Mouse (Mus musculus) MEL (cell line): Measurements from ENCODE around the gene Plbd2.

Experiments used
- CHD2 ChIP-seq: IDR thresholded peaks from 2 replicates; pipeline ENCODE4 v1.6.1; 2011; ENCODE audit warnings: low read length, improper control_type of control experiment
- CTCF ChIP-seq, 3 experiments: IDR thresholded peaks in 2 of 3; conservative IDR thresholded peaks in 1 of 3; 2 replicates each; pipeline ENCODE4 v1.5.1; 2011 to 2012; ENCODE audit warnings: low read length in 3 of 3, low read depth in 2 of 3, mild to moderate bottlenecking in 2 of 3, improper control_type of control experiment in 1 of 3, inconsistent platforms in 1 of 3, mixed read lengths in 1 of 3, moderate library complexity in 1 of 3; ENCODE audit not compliant: control insufficient read depth in 1 of 3, insufficient read depth in 1 of 3, poor library complexity in 1 of 3, severe bottlenecking in 1 of 3
- E2F4 ChIP-seq: IDR thresholded peaks from 2 replicates; pipeline ENCODE4 v1.6.1; 2011; ENCODE audit warnings: low read depth, low read length, improper control_type of control experiment, borderline replicate concordance
- POLR2A ChIP-seq, 2 experiments: IDR thresholded peaks; 2 replicates each; pipeline ENCODE4 v1.6.1; 2011 to 2012; ENCODE audit warnings: low read length in 2 of 2, mild to moderate bottlenecking in 2 of 2, control low read depth in 1 of 2, improper control_type of control experiment in 1 of 2, low read depth in 1 of 2, moderate library complexity in 1 of 2; ENCODE audit not compliant: control insufficient read depth in 1 of 2, insufficient read depth in 1 of 2, poor library complexity in 1 of 2
- POLR2AphosphoS2 ChIP-seq: IDR thresholded peaks from 2 replicates; pipeline ENCODE4 v1.6.1; 2011; ENCODE audit warnings: low read length, improper control_type of control experiment
- POLR2AphosphoS5 ChIP-seq: IDR thresholded peaks from 2 replicates; pipeline ENCODE4 v1.6.1; 2012; ENCODE audit warnings: low read depth, borderline replicate concordance, mild to moderate bottlenecking, inconsistent platforms, low read length, moderate library complexity, mixed read lengths
- TAL1 ChIP-seq: IDR thresholded peaks from 2 replicates; pipeline ENCODE4 v1.6.1; 2012; ENCODE audit warnings: mild to moderate bottlenecking, inconsistent platforms, low read length, moderate library complexity, mixed read lengths
- USF1 ChIP-seq: IDR thresholded peaks from 2 replicates; pipeline ENCODE4 v1.6.1; 2014; ENCODE audit warnings: low read depth, mild to moderate bottlenecking, inconsistent platforms, low read length, improper control_type of control experiment, moderate library complexity

- TF ChIP-seq CTCF (IDR thresholded peaks at IDR 0.05 in 2 of 3, conservative IDR thresholded peaks at IDR 0.05 in 1 of 3; ENCODE audit: control insufficient read depth in 1 of 3, insufficient read depth in 1 of 3, low read depth in 2 of 3, low read length in 3 of 3, poor library complexity in 1 of 3, severe bottlenecking in 1 of 3) (no peak), E2F4 (no peak), POLR2AphosphoS5 (no peak), TAL1 (no peak), CHD2 (no peak), POLR2A (IDR thresholded peaks at IDR 0.05; ENCODE audit: control insufficient read depth in 1 of 2, insufficient read depth in 1 of 2, low read depth in 1 of 2, low read length in 2 of 2, poor library complexity in 1 of 2) (no peak), USF1 (no peak), POLR2AphosphoS2 (no peak)
These were observed 25.4 kb downstream of the Plbd2 start for GRCm38 (mm10) chr5:120477993-120478392.
